Mouse (Mus musculus) heart, adult 9 months (tissue): ENCODE results near the gene Prr15l.

Source experiments
- DNase-seq, 2 experiments: peaks; one replicate each; pipeline ENCODE4 v3.0.0; 2022; ENCODE audit warnings: low spot score in 2 of 2

The Prr15l gene

GRCm38 (mm10) chr11:96976911-96977591, 49.1 kb downstream of the Prr15l start:
- peak; percentile 89 for DNase-seq

GRCm38 (mm10) chr11:96977606-96978400, 49.9 kb downstream of the Prr15l start:
- DNase-seq, result peak; percentile 100

- no peak for DNase-seq
Measured at GRCm38 (mm10) chr11:96978401-96979246, 50.7 kb downstream of the Prr15l start.

- DNase-seq, result no peak
Measured at GRCm38 (mm10) chr11:96979329-96979728, 51.4 kb downstream of the Prr15l start.

- no peak for DNase-seq
Measured at GRCm38 (mm10) chr11:96980021-96980420, 52.1 kb downstream of the Prr15l start.

GRCm38 (mm10) chr11:96981461-96981860, 53.6 kb downstream of the Prr15l start:
- DNase-seq, result no peak

- DNase-seq, result peak; percentile 66 to 68
Measured at GRCm38 (mm10) chr11:96982355-96982754, 54.5 kb downstream of the Prr15l start.

- DNase-seq, result no peak
Measured at GRCm38 (mm10) chr11:96982859-96983258, 55.0 kb downstream of the Prr15l start, which contains the start of gene Sp2. Gene Sp2 (minus strand): TSS chr11:96982959.

GRCm38 (mm10) chr11:96984903-96985302, 57.0 kb downstream of the Prr15l start:
- no peak for DNase-seq

- no peak for DNase-seq
Measured at GRCm38 (mm10) chr11:96986463-96986862, 58.6 kb downstream of the Prr15l start.
